Mouse (Mus musculus) heart, adult 11 months (tissue): ENCODE results near the gene Fars2.

Experiments used
- DNase-seq: peaks from one replicate; pipeline ENCODE4 v3.0.0; 2022

Gene Fars2

DNA sequence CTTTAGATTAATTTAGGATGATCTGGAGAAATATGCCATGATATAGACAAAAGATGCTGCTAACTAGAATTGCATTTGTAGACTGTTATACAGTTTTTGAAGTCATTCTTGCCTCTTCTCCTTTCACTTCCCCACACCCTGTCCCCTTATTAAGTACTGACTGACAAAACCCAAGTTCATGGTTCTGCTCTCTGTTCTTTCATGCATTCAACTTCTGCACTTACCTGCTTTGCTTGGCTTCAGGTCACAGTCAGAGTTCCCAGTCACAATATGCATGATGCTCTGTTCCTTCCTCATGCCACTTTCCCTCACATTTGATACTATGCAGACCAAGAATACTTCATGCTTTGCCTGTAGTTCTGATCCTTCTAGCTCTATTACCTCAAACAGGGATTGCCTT, 105.5 kb downstream of the Fars2 start:
- no peak for DNase-seq

- no peak for DNase-seq
Observed at GRCm38 (mm10) chr13:36224431-36224830, 107.2 kb downstream of the Fars2 start.

- no peak for DNase-seq
Observed at GRCm38 (mm10) chr13:36242261-36242660, 125.0 kb downstream of the Fars2 start.

DNA sequence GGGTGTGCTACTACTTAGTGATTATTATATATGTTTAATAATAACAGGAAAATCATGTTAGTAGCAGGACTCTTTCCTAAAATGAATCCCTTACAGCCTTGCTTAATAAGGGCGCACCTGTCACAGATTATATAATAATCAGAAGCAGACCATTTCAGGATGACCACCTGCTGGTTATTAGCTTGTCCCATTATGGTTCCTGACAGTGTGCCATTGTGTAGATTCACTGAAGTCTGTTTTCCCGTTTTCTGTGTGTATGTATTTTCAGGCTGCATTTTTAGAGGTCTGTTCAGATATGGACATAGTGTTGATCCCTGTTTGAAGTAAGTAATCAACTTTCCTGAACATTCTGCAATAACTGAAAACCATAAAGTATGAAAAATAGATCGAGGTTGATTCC, 136.7 kb downstream of the Fars2 start:
- DNase-seq: peak; percentile 21

DNA sequence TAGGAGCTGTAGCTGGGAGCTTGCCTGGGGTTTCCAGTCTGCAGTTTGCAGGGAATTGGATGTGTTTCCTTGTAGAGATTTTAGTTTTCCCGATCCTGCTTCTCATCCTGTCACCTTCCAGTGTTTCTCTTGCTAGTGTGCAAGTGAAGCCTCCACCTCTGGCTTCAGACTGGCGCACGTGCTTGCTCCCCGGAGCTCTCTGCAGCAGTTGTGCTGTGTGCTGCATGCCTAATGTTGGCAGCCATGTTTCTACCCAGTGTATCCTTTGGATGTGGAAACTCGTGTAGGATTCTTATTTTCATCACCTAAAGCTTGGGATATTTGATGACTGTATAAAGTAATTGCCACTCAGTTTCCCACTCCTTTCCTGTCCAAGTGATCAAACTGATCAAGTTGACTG, 140.0 kb downstream of the Fars2 start:
- peak; percentile 42 for DNase-seq

- peak; percentile 79 for DNase-seq
Observed at GRCm38 (mm10) chr13:36259754-36260153, 142.5 kb downstream of the Fars2 start.

- DNase-seq: peak; percentile 62
Observed at GRCm38 (mm10) chr13:36261299-36261698, 144.1 kb downstream of the Fars2 start.

GRCm38 (mm10) chr13:36263240-36264095, 146.3 kb downstream of the Fars2 start:
- peak; percentile 67 for DNase-seq

DNA sequence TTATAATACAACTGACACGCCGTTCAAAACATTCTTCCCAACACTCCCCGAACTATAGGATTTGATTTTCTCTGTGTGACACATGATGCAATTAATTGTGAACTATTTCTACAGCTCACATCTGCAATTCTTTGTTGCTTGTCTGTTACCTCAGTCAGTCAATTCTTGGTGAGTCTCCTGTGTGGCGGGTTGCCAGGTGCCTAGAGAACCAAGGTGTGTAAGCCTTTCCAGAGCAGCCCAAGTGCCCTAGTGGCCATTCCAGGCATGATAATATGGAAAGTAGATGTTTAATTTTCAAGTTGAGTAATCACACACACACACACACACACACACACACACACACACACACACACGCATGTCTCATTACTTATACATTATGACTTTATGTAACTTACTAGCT, 147.2 kb downstream of the Fars2 start:
- peak; percentile 53 for DNase-seq

- DNase-seq: peak; percentile 6
Observed at GRCm38 (mm10) chr13:36265342-36265744, 148.1 kb downstream of the Fars2 start.

DNA sequence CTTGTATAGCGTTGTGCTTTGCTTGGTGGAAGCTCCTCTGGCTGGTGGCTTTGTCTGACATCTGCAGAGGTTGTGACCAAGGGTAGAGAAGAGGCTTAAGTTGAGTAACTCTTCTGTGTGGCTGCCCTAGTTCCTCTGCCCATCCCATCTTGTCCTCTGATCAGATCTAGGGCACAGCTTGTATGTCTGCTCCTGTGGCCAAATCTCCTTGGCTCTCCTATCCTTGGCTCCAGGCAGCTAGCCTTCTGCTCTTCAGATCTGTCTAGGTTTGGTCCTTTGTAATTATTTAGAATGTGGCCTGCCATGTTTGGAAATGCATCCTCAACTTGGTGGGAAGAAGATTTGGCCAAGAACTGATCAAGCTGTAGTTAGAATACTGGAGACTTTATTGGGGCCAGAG, 150.2 kb downstream of the Fars2 start:
- DNase-seq: no peak

DNA sequence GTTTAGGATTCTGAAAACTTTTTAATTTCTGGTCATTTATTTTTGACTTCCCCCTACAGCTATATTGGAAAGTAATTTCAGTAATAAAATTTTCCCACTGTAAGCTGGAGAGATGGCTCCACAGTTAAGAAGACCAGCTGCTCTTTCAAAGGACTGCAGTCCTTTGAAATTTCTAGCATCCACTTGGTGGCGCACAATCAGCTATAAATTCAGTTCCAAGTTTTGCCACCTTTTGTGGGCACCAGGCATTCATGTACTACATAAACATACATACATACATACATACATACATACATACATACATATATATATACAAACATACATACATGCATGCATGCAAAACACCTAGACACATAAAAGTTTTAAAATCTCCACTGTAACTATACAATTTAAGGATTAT, 153.7 kb downstream of the Fars2 start:
- DNase-seq: no peak

GRCm38 (mm10) chr13:36273497-36273896, 156.3 kb downstream of the Fars2 start:
- no peak for DNase-seq

DNA sequence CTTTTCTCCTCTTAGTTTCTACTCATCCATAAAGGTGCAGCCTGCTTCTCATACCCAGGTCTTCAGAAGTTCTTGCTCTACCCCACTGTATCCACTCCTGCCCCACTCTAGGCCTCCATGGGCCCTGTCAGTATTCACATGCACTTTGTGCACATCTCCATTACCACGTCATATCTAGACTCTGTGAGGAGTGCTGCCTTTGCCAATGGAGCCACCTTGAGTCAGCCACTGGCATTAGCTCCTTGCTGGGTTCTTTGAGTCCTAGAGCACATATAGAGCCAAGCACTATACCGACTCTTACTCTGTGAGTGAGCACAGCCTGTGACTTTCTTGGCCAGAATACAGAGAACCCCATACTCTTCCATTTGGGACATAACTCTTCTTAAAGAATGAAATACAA, 159.0 kb downstream of the Fars2 start:
- no peak for DNase-seq

DNA sequence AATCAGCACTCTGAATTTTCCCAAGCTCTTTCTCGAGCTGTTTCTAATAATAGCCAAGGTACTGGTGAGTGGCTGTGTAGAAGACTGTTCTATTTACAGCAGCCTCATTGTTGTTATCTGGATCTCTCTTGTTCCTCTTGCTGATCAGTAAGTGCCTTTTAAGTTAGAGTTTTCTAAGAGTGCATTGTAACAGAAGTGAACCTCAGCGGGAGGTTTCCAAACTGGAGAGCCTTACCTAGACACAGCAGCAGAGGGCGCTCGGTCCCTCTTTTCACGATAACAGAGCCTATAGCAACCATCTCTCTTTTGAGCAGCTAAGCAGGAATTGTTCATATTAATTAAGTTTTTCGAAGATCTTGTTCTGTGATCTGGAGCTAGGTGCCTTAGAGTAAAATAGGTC, 164.8 kb downstream of the Fars2 start:
- DNase-seq: peak; percentile 83

- DNase-seq: peak; percentile 74
Observed at GRCm38 (mm10) chr13:36282785-36283544, 165.8 kb downstream of the Fars2 start.

DNA sequence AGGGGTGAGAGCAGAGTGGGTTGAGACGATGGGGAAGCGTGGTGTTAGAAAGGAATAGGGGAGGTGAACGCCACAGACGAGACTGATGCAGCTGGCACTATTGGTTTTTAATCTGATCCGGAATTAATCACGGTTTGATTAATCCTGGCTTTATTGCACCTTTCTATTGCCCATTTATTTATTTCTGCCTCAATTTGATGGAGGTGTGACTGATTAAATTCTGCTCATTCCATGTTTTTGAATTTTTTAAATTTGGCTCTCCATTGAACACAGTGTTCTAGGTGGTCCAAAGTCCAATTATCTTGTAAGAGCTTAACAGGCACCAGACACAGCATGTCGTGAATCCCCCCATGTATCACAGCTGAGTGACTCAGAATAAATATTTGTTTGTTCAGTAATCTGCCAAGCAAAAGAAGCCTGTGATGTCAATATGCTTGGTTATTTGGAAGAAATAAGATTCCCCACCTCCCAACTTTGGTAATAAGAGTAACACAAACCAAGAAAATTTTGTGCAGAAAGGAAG, 166.4 kb downstream of the Fars2 start:
- DNase-seq: no peak

DNA sequence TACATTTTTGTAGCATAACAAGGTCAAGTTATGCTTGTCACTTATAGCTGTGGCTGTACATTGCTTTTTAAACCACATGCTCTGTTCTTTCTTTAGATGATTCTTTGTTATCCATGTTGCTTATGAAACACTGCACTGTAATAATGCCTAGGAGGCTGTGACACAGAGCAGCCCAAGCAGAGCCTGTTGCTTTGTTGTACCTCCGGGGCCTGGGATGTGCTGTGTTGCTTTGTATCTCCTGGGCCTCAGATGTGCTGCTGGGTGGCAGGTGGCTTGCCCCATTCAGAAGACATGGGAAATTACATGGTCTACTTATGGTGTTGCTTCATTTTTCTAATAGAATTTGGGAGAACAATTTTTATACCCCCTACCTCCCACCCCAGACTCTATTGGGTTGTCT, 166.9 kb downstream of the Fars2 start:
- DNase-seq: no peak

DNA sequence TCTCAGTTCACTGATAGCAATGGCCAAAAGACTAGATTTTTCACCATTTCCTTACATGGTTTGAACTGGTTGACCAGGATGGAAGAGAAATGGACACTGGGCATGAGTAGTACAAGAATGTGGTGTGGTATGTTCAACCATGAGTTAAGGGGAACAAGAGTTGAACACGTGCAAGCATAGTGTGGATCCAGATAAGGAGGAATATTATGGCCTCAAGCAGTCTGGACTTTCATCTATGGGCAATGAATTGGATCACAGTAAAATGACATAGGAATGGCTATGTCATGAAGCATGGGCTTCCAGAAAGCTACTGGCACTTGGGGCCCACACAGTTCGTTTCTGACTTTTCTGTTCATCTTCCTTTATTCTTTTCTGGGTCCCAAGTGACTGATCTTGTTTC, 168.0 kb downstream of the Fars2 start:
- DNase-seq: peak; percentile 43

DNA sequence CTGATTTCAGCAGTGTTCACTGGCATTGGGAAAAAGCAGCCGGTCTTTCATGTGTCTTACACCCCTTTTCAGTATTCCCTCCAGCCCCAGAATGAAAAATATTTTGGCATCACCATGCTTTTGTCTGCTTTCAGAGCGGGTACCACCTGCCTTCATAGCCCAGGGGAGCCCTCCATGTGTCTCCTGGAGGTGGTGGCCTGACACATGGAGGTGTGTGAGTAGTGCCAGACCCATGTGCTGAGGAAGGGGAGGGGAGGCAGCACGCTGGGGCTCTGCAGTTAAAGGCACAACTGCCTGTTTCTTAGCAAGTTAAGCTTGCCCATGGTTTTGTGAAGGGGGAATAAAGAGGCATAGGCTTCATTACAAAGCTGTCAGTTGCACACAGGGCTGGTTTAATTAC, 176.3 kb downstream of the Fars2 start:
- DNase-seq: peak; percentile 88

GRCm38 (mm10) chr13:36294503-36294902, 177.3 kb downstream of the Fars2 start:
- peak; percentile 68 for DNase-seq

GRCm38 (mm10) chr13:36295848-36296247, 178.6 kb downstream of the Fars2 start:
- peak; percentile 96 for DNase-seq

GRCm38 (mm10) chr13:36296574-36296973, 179.4 kb downstream of the Fars2 start:
- DNase-seq: no peak
